Mouse (Mus musculus) spleen, adult 2 months (tissue): ENCODE measurements around the gene Il6ra. TPM values are rescaled to one million over a fixed set of nuclear protein-coding genes. Genes with fewer than 3 reads are reported as not detected.

Experiments used
- DNase-seq, 2 experiments: peaks; one replicate each; pipeline versions ENCODE4 v3.0.0 to v3.0.0-alpha.2; 2012 to 2021; ENCODE audit warnings: low spot score in 2 of 2, low read depth in 1 of 2
- H3K27ac ChIP-seq: fragments of 200-500 bp; 2 replicates; pipeline ENCODE4 v1.5.1; 2012; ENCODE audit warnings: low read length, inconsistent platforms; ENCODE audit not compliant: insufficient read depth
- H3K27me3 ChIP-seq: fragments of 200-500 bp; 2 replicates; pipeline ENCODE4 v1.6.1; 2012; ENCODE audit warnings: mild to moderate bottlenecking, moderate library complexity, low read length, inconsistent platforms; ENCODE audit not compliant: control insufficient read depth, insufficient read depth
- H3K36me3 ChIP-seq: fragments of 200-500 bp; 2 replicates; pipeline ENCODE4 v1.6.1; 2012; ENCODE audit warnings: mild to moderate bottlenecking, low read length, inconsistent platforms; ENCODE audit not compliant: control insufficient read depth, insufficient read depth
- H3K4me1 ChIP-seq: fragments of 200-500 bp; 2 replicates; pipeline ENCODE4 v1.6.1; 2011; ENCODE audit warnings: inconsistent platforms; ENCODE audit not compliant: control insufficient read depth, insufficient read depth, insufficient read length
- H3K4me3 ChIP-seq: fragments of 200-500 bp; 2 replicates; pipeline ENCODE4 v1.5.1; 2011; ENCODE audit warnings: mild to moderate bottlenecking, inconsistent platforms; ENCODE audit not compliant: insufficient read depth, insufficient read length; ENCODE audit errors: extremely low read depth
- CTCF ChIP-seq: fragments of 200-500 bp; IDR thresholded peaks from 2 replicates; pipeline ENCODE4 v1.5.1; 2011; ENCODE audit warnings: mild to moderate bottlenecking, inconsistent platforms; ENCODE audit not compliant: insufficient read depth, insufficient read length, insufficient replicate concordance; ENCODE audit errors: extremely low read depth
- POLR2A ChIP-seq: fragments of 200-500 bp; IDR thresholded peaks from 2 replicates; pipeline ENCODE4 v1.6.1; 2011; ENCODE audit warnings: low read depth, low read length, inconsistent platforms
- WGBS: fragments of 180-500 bp; shearing (Covaris S2); methylation state at CpG from one replicate; pipeline ENCODE4 v1.1.7; 2018; 5-methylcytosine and 5-hydroxymethylcytosine counted together
- polyA plus RNA-seq: library from polyadenylated mRNA; depleted of rRNA; stranded (reverse); fragments of >200 nt; gene quantifications from 2 replicates; pipeline ENCODE4 v1.2.3, GENCODE M21; 2012

Il6ra gene
- polyA plus RNA-seq, 1 experiment, result 21.4 TPM

DNA sequence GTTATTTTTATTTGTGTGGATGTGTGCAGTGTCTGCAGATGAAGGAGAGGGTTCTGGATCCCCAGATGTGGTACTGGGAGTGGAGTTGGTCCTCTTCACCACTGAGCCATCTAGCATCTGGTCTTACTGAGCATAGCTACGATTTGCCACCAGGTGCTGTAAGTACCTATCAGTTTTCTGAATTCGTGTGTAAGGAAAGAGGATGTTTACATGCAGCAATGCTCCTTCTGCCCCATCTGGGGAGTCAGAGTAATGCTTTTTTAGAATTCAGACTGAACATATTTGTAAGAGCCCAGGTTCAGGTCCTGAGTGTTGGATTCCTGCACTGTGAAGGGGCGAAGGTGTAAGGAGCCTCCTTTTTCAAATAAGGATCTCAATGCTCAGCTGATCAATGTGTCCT, 53.1 kb downstream of the Il6ra start:
- TF ChIP-seq POLR2A, result no peak
- Histone ChIP-seq H3K4me3 (no peak overlapping the region), H3K4me1 (peaks cover 17% of the 10 kb centered on the region; the same call in 1 of the 2 replicates), H3K27me3 (no peaks in the 10 kb centered on the region), H3K36me3 (no peaks in the 10 kb centered on the region), H3K27ac (no peak overlapping the region)
- DNase-seq, result no peak
- WGBS, result 48% methylated on average over 3 of the region's 3 CpGs

DNA sequence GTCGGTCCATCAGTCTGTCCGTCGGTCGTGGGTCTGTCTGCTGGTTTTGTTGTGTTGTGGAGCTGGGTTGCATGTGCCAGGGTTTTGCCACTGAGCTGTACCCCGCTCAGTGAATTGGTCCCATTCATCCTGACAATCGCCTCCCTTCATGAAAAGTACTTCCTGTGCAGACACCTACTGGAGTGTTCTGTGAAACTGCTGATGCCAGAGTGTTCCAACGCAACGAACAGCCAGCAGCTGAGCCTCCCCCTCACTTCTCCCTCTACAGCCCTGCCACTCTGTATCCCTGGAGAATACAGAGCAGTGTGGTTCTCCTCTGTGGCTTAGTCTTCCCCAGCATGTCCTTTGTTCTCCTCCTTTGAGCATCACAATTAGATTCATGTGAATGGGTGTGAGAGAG, 54.1 kb downstream of the Il6ra start:
- no peaks in the 10 kb centered on the region for H3K36me3 ChIP-seq
- no peak for DNase-seq
- no peak for TF ChIP-seq CTCF
- H3K4me3 ChIP-seq, result no peak overlapping the region
- 61% methylated on average over 8 of the region's 8 CpGs for WGBS
- no peak overlapping the region for H3K27ac ChIP-seq
- H3K4me1 ChIP-seq, result peaks cover 13% of the 10 kb centered on the region; the same call in 1 of the 2 replicates
- no peaks in the 10 kb centered on the region for H3K27me3 ChIP-seq

DNA sequence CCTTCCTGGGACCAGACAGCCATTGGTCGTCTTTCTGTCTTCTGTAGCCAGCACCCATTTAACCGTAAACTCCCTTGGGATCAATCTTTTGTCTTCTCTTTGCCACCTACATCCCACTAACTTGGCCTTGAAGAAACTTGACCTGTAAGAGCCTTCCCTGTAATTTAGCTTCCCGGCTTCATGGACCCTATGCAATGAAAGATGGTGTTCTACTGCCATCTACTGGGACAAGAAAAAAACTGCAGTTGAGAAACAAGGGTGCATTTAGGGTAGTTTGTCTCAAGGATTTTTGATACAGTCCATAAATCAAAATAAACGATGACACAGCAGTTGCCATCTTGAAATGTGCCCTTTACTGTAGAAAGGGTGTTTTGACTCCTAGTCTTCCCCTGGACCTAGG, 54.9 kb downstream of the Il6ra start:
- H3K27ac ChIP-seq, result no peak overlapping the region
- no peak for DNase-seq
- WGBS, result 12% methylated on average over 4 of the region's 4 CpGs
- TF ChIP-seq POLR2A (no peak), CTCF (peak; percentile 36; the same call in 1 of the 2 replicates)
- H3K36me3 ChIP-seq, result no peaks in the 10 kb centered on the region
- no peak overlapping the region for H3K4me3 ChIP-seq
- peaks cover 8% of the 10 kb centered on the region; the same call in 1 of the 2 replicates for H3K4me1 ChIP-seq
- H3K27me3 ChIP-seq, result no peaks in the 10 kb centered on the region

DNA sequence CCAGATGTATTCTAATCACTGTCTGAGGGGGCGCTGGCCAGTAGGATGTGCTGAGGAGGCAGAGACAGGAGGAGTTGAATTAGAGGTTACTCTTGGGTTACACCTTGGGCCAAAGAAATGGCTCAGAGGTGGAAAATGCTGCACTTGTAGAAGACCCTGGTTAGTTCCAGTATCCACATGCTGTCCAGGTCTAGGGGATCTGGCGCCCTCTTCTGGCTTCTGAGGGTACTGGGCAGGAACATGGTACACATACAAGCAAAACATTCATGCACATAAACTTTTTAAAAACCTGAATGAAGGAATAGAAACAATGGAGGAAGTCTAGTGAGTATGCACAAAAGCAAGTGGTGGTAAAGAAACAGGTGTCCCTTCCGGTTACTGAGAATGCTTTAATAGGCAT, 55.6 kb downstream of the Il6ra start:
- 91% methylated on average over 3 of the region's 3 CpGs for WGBS
- TF ChIP-seq POLR2A (no peak), CTCF (peak; percentile 8; the same call in 1 of the 2 replicates)
- DNase-seq, result no peak
- Histone ChIP-seq H3K27me3 (no peaks in the 10 kb centered on the region), H3K27ac (no peak overlapping the region), H3K36me3 (no peaks in the 10 kb centered on the region), H3K4me3 (no peak overlapping the region), H3K4me1 (peaks cover 8% of the 10 kb centered on the region; the same call in 1 of the 2 replicates)

DNA sequence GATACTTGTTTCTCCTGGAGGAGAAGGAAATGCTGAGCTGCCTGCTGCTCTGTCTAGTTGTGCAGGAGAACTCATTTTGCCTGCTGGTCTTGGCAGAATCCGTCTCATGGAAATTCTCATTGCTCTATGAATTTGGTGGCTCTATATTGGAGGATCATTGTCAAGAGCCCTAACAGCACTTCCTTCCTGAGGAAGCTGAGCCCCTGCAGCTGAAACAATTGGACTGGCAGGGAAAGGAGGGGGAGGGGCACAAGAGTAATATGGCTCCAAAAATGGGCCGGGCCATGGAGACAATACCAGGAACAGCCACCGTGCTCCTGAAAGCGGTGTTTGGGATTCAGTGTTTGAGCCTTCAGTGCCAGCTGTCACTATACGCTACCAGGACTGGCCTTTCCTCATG, 59.2 kb downstream of the Il6ra start:
- TF ChIP-seq CTCF (no peak), POLR2A (no peak)
- Histone ChIP-seq H3K36me3 (no peaks in the 10 kb centered on the region), H3K27me3 (no peaks in the 10 kb centered on the region), H3K27ac (no peak overlapping the region; the same call in 1 of the 2 replicates), H3K4me3 (no peak overlapping the region), H3K4me1 (no peaks in the 10 kb centered on the region)
- WGBS, result 74% methylated on average over 5 of the region's 5 CpGs
- DNase-seq, result no peak

DNA sequence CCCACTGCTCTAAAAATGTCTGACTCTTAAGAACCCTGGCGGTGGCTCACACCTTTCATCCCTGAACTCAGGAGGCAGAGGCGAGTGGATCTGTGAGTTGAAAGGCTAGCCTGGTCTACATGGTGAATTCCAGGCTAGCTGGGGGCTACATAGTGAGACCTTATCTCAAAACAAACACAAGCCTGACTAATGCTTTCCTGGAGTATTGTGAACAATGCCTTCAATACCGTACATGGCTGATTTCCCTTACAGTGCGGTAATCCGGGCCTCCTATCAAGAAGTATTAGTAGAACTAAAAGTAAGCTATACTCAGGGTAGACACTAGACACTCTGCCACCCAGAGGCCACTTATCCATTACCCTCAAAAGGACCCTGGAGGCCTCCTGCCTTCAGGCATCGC, 64.9 kb downstream of the Il6ra start:
- 88% methylated on average over 6 of the region's 6 CpGs for WGBS
- Histone ChIP-seq H3K4me3 (no peak overlapping the region), H3K27ac (0 out of 2 replicates have a peak overlapping the region, but pooled peaks have one; percentile 20), H3K27me3 (no peaks in the 10 kb centered on the region), H3K4me1 (peaks cover 4% of the 10 kb centered on the region; the same call in 1 of the 2 replicates), H3K36me3 (no peaks in the 10 kb centered on the region)
- no peak for DNase-seq
- TF ChIP-seq POLR2A, result no peak

DNA sequence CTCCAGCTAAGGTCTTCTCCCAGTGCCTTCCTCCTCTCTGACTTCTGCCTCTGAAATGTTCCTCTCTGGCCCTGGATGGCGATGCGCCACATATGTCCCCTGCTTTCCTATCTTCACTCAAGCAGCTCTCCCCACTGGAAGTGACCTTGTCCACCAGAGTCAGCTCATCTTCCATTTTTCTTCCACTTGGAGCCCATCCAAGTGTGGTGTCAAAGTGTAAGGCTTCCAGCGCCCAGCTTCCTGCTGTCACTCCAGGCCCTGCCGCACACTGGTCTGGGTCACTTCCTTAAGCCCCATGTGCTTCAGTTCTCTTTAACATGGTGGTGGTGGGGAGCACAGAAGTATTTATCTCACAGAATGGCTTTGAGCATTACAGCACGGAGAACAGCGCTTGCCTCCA, 65.4 kb downstream of the Il6ra start:
- DNase-seq, result no peak
- Histone ChIP-seq H3K4me1 (peaks cover 6% of the 10 kb centered on the region; the same call in 1 of the 2 replicates), H3K27me3 (no peaks in the 10 kb centered on the region), H3K4me3 (no peak overlapping the region), H3K36me3 (no peaks in the 10 kb centered on the region), H3K27ac (peak overlapping the region; percentile 20; the same call in 1 of the 2 replicates)
- no peak for TF ChIP-seq POLR2A
- no peak for TF ChIP-seq CTCF
- 60% methylated on average over 6 of the region's 6 CpGs for WGBS
